Mouse (Mus musculus) liver, postnatal 0 days (tissue): ENCODE data around the gene Ptprg. TPM values are rescaled to one million over a fixed set of nuclear protein-coding genes. Genes with fewer than 3 reads are reported as not detected.

Experiments
- ATAC-seq: fragments of 200-750 bp; cut with Nextera tagmentation; 2 replicates; pipeline ENCODE4 v1.8.0; 2017; ENCODE audit warnings: mild to moderate bottlenecking, moderate library complexity
- DNase-seq: peaks from one replicate; pipeline ENCODE4 v3.0.0-alpha.2; 2016
- H3K27ac ChIP-seq: fragments of 300-500 bp; sonication (generic); 2 replicates; pipeline ENCODE4 v1.5.1; 2014; ENCODE audit warnings: antibody characterized with exemption, moderate library complexity, mild to moderate bottlenecking, low read depth
- H3K27me3 ChIP-seq: fragments of 300-500 bp; sonication (generic); 2 replicates; pipeline ENCODE4 v1.6.1; 2014; ENCODE audit warnings: low read length, control low read depth, mixed read lengths; ENCODE audit not compliant: insufficient read depth
- H3K36me3 ChIP-seq: fragments of 300-500 bp; sonication (generic); replicated peaks from 2 replicates; pipeline ENCODE4 v1.6.1; 2014; ENCODE audit warnings: mild to moderate bottlenecking, control low read depth, low read length, moderate library complexity, mixed read lengths; ENCODE audit not compliant: insufficient read depth
- H3K4me1 ChIP-seq: fragments of 300-500 bp; sonication (generic); 2 replicates; pipeline ENCODE4 v1.6.1; 2014; ENCODE audit warnings: antibody characterized with exemption, mild to moderate bottlenecking, control low read depth; ENCODE audit not compliant: insufficient read depth
- H3K4me2 ChIP-seq: fragments of 300-500 bp; sonication (generic); 2 replicates; pipeline ENCODE4 v1.6.1; 2014; ENCODE audit warnings: low read depth, mild to moderate bottlenecking, low read length, moderate library complexity, mixed read lengths
- H3K4me3 ChIP-seq: fragments of 300-500 bp; sonication (generic); 2 replicates; pipeline ENCODE4 v1.5.1; 2014; ENCODE audit warnings: low read depth, low read length
- H3K9ac ChIP-seq: fragments of 300-500 bp; sonication (generic); replicated peaks from 2 replicates; pipeline ENCODE4 v1.6.1; 2014; ENCODE audit warnings: mild to moderate bottlenecking, moderate library complexity
- H3K9me3 ChIP-seq: fragments of 300-500 bp; sonication (generic); 2 replicates; pipeline ENCODE4 v1.6.1; 2016; ENCODE audit warnings: mild to moderate bottlenecking, control low read depth, low read length, mixed read lengths
- CTCF ChIP-seq: sonication (generic); IDR thresholded peaks from 2 replicates; pipeline ENCODE4 v1.5.1; 2016; ENCODE audit warnings: antibody characterized with exemption, low read depth
- EP300 ChIP-seq: IDR thresholded peaks from 2 replicates; pipeline ENCODE4 v1.6.1; 2016; ENCODE audit warnings: antibody characterized with exemption, low read depth, mild to moderate bottlenecking
- WGBS: fragments of 180-500 bp; shearing (Covaris S2); extraction: QIAGEN DNeasy Blood & Tissue Kit; methylation state at CpG from one replicate; pipeline ENCODE4 v1.1.7; 2014; ENCODE audit not compliant: insufficient replicate concordance; 5-methylcytosine and 5-hydroxymethylcytosine counted together
- polyA plus RNA-seq: library from polyadenylated mRNA; unstranded; fragments of >200 nt; fragmentation: Nextera tagmentation; extraction: Ambion mirVana; gene quantifications from 2 replicates; pipeline ENCODE4 v1.2.1, GENCODE M21; 2015

Gene Ptprg
- polyA plus RNA-seq, 1 experiment from 2014 or later, result 2.7 TPM

DNA sequence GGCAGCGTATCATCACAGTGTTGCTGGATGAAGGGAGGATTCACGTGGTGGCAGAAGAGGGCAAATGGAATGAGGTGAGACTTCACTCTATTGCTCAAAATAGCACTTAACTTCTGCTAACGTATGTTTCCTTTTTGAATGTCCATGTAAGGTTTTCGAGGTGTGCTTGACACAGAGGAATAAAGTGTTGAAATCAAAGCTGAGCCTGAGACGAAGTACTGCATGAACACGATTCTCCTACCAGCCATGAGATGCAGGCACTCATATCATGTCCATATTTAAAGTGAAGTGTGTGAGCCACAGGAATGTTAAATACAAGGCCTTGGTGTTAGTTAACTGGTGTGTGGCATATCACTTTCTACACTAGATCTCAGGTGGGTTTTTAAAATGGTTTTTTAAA, 320.9 kb downstream of the Ptprg start:
- Histone ChIP-seq H3K27ac (no peak overlapping the region), H3K9ac (no peak overlapping the region), H3K4me3 (no peak overlapping the region), H3K4me2 (no peak overlapping the region), H3K4me1 (no peaks in the 10 kb centered on the region), H3K27me3 (no peaks in the 10 kb centered on the region), H3K9me3 (no peaks in the 10 kb centered on the region), H3K36me3 (no peaks in the 10 kb centered on the region)
- DNase-seq, result no peak
- TF ChIP-seq CTCF (no peak), EP300 (no peak)
- no peak for ATAC-seq
- 78% methylated on average over 6 of the region's 6 CpGs for WGBS

GRCm38 (mm10) chr14:11874960-11875889, 321.9 kb downstream of the Ptprg start:
- Histone ChIP-seq H3K27ac (no peak overlapping the region), H3K27me3 (no peaks in the 10 kb centered on the region), H3K4me2 (no peak overlapping the region), H3K36me3 (no peaks in the 10 kb centered on the region), H3K9me3 (no peaks in the 10 kb centered on the region), H3K9ac (no peak overlapping the region), H3K4me1 (no peaks in the 10 kb centered on the region), H3K4me3 (no peak overlapping the region)
- ATAC-seq, result no peak
- 82% methylated on average over 11 of the region's 11 CpGs for WGBS
- TF ChIP-seq EP300, result no peak
- TF ChIP-seq CTCF, result no peak
- no peak for DNase-seq

GRCm38 (mm10) chr14:11881082-11881481, 327.8 kb downstream of the Ptprg start:
- no peak for ATAC-seq
- Histone ChIP-seq H3K9ac (no peak overlapping the region), H3K36me3 (no peaks in the 10 kb centered on the region), H3K4me1 (no peaks in the 10 kb centered on the region), H3K27me3 (no peaks in the 10 kb centered on the region), H3K4me3 (no peak overlapping the region), H3K9me3 (no peaks in the 10 kb centered on the region), H3K27ac (no peak overlapping the region), H3K4me2 (no peak overlapping the region)
- WGBS, result 43% methylated on average over 3 of the region's 3 CpGs
- DNase-seq, result no peak
- TF ChIP-seq CTCF (no peak), EP300 (no peak)

GRCm38 (mm10) chr14:11883142-11883921, 330.0 kb downstream of the Ptprg start:
- H3K4me1 ChIP-seq, result no peaks in the 10 kb centered on the region
- no peak overlapping the region for H3K27ac ChIP-seq
- no peak overlapping the region for H3K4me3 ChIP-seq
- H3K9ac ChIP-seq, result no peak overlapping the region
- no peaks in the 10 kb centered on the region for H3K36me3 ChIP-seq
- ATAC-seq, result no peak
- no peak for DNase-seq
- WGBS, result 40% methylated on average over 10 of the region's 10 CpGs
- H3K27me3 ChIP-seq, result no peaks in the 10 kb centered on the region
- TF ChIP-seq EP300 (no peak), CTCF (no peak)
- H3K9me3 ChIP-seq, result no peaks in the 10 kb centered on the region
- H3K4me2 ChIP-seq, result no peak overlapping the region

DNA sequence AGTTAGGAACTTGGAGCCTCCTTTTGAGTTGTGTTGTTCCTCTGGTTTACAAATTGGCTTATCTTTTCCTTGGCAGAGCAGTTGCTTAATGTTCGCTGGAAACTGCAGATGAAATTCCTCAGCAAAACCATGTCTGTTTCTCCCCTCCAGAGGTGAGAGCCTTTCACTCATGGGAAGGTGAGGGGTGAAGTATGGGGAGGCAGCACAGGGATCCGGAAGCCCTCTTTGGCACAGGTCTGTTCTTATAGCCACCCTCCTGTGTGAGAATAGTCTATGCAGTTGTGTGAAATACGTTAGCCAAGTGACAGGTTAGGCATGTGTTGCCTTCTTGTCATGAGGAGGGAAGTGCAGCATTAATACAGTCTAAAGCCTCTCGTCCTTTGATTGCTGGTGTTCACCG, 330.7 kb downstream of the Ptprg start:
- Histone ChIP-seq H3K27ac (no peak overlapping the region), H3K9me3 (no peaks in the 10 kb centered on the region), H3K9ac (no peak overlapping the region), H3K36me3 (no peaks in the 10 kb centered on the region), H3K4me3 (no peak overlapping the region), H3K4me1 (no peaks in the 10 kb centered on the region), H3K27me3 (no peaks in the 10 kb centered on the region), H3K4me2 (no peak overlapping the region)
- DNase-seq (no peak), ATAC-seq (no peak)
- 46% methylated on average over 5 of the region's 5 CpGs for WGBS
- TF ChIP-seq CTCF (no peak), EP300 (no peak)

DNA sequence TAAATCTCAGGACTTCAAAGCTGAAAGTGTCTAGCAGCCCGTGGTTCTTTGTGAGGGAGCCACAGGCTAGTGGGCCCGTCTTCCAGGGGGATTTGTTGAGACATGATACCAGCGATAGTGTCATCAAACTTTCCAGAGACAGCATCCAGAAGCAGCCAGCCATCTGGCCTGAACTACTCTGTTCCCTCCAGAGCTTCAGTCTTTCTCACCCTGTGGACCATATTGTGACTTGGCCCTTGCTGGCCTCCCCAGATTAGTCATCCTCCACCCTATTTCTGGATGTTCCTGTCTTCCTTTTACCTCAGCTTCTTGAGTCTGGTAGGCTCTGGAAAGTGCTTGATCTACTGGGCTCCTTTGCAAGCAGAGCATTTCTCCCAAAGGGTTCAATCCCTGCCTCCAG, 333.1 kb downstream of the Ptprg start:
- Histone ChIP-seq H3K9ac (no peak overlapping the region), H3K4me1 (no peaks in the 10 kb centered on the region), H3K27me3 (no peaks in the 10 kb centered on the region), H3K27ac (no peak overlapping the region), H3K4me3 (no peak overlapping the region), H3K4me2 (no peak overlapping the region), H3K36me3 (no peaks in the 10 kb centered on the region), H3K9me3 (no peaks in the 10 kb centered on the region)
- no peak for ATAC-seq
- TF ChIP-seq EP300, result no peak
- no peak for TF ChIP-seq CTCF
- no peak for DNase-seq
- WGBS, result 44% methylated on average over 3 of the region's 3 CpGs
